Mouse (Mus musculus) gastrocnemius, adult 2 months (tissue): ENCODE results near the gene Prex1. TPM values are rescaled to one million over a fixed set of nuclear protein-coding genes. Genes with fewer than 3 reads are reported as not detected.

ENCODE experiments used
- DNase-seq: peaks from one replicate; pipeline ENCODE4 v3.0.0; 2022
- H3K27ac ChIP-seq: fragments of 200-600 bp; 2 replicates; pipeline ENCODE4 v1.8.1; 2022; ENCODE audit warnings: mild to moderate bottlenecking
- H3K4me3 ChIP-seq: fragments of 200-600 bp; 2 replicates; pipeline ENCODE4 v1.8.1; 2022; ENCODE audit warnings: mild to moderate bottlenecking, moderate library complexity
- CTCF ChIP-seq: fragments of 200-600 bp; IDR thresholded peaks from 2 replicates; pipeline ENCODE4 v1.8.1; 2022; ENCODE audit warnings: antibody characterized with exemption, mild to moderate bottlenecking, moderate library complexity
- intact Hi-C: fragments of 180-260 bp; cut with DNase I; formaldehyde crosslinking; loops from one replicate; pipeline ENCODE4 v1.15.1; 2025
- total RNA-seq, 2 experiments: library from RNA; stranded (reverse); gene quantifications; 2 replicates each; pipeline ENCODE4 v1.2.3; 2021

Prex1 gene
- total RNA-seq, 2 experiments from 2014 or later, result 3.0 to 5.2 TPM

GRCm38 (mm10) chr2:166516818-166517353, 196.7 kb downstream of the Prex1 start:
- no peak for DNase-seq
- TF ChIP-seq CTCF, result no peak
- intact Hi-C loops, result no loop called here
- Histone ChIP-seq H3K27ac (peak overlapping the region; percentile 49; the same call in 1 of the 2 replicates), H3K4me3 (no peak overlapping the region)

Other genes with a start within 250 kb of the Prex1 start
- gene Trp53rkb, start 78.7 kb upstream of the Prex1 start, total RNA-seq, result 1 to 10 TPM; 2.2 to 3.1 TPM
- 10 to 100 TPM; 24.9 to 30.9 TPM for gene Arfgef2, start 91.8 kb upstream of the Prex1 start, total RNA-seq
- 10 to 100 TPM; 55.6 to 57.4 TPM for gene Cse1l, start 192.2 kb upstream of the Prex1 start, total RNA-seq